Mouse (Mus musculus) thymus, postnatal 0 days (tissue): ENCODE measurements at regions not wholly inside any gene's neighbourhood (a gene's known extent, or its start where the extent isn't known, plus 50 kb on each side); places are given as distances from the start of the nearest gene placed in this dataset.
A peak's percentile ranks its signal among the peaks of the same experiment; 100 is the strongest.
"Not testable (repeated sequence)": the region's sequence is repeated elsewhere in the genome, so short reads cannot be mapped to it uniquely, and the experiment has no call there.

Source experiments
- DNase-seq: peaks from one replicate; pipeline ENCODE4 v3.0.0-alpha.2; 2015; ENCODE audit warnings: low spot score

DNA sequence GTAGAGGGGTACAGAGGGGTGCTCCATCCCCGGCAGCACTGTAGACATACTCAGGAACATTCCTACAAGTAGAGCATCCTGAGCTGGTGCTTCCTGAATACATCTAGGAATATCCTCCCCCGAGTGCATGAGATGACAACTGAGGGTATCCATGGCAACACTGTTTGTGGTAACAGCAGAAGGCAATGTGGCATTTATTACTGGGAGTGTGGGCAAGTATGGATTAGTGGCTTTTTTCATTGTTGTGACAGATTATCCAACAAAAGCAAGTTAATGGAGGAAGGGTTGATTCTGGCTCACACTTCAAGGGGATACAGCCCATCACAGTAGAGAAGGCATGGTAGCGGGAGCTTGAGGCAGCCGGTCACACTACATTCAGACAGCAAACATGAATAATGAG is 114.0 kb upstream of the Nxpe4 start:
- no peak for DNase-seq

DNA sequence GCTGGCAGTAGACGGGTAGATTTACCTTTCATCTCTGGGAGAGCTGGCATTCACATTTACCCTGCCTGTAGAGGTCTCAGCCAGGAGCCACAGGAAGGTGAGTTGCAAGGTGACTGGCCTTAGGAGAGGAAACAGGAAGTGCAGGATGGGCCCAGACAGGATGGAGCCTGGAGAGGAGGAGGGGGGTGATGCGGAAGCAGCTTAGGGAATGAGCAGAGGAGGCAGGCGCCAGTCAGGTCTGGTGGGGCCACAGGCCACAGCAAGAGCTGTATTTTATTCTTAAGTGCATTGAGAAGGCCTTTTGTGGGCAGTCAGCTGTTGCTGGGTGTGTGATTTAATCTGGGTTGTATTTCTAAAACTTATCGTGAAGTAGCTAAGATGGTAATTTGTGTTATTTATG is 108.2 kb upstream of the Nxpe4 start:
- DNase-seq, result no peak

DNA sequence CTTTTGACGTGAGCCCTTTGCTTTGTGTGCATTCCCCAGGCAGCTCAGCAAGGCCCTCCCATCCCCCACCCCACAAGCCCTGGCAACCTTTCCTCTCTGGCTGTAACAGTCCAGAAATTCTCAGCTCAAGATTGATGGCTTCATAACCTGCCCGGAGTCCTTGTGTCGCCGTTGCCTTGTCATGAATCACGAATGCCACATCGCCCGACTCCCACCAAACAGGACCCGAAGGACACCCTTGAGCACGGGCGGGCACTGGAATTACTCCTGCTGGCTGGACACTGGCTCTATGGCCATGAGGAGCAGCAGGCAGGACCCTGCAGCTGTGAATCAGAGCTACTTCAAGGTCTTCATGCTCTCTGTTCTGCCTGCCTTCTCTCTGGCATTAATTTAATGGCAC is 106.6 kb upstream of the Nxpe4 start:
- DNase-seq, result no peak

DNA sequence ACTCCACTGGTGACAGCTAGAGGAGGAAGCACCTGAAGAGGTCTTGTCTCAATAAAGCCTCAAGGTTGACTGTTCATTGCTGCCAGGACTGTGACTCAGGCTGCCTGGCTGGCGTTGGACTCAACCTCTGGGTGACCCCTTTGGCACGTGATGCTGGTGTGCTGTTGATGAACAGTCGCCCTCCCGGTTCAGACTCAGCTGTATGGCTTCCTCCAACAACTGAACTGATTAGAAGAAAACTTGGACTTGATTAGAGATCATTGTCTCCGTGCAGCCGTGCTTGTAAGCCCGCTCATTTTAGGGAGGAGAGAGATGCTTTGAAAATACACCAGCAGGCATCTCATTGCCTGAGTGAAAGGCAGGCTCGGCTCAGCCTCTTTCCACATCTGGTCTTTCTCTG is 103.2 kb upstream of the Nxpe4 start:
- no peak for DNase-seq

DNA sequence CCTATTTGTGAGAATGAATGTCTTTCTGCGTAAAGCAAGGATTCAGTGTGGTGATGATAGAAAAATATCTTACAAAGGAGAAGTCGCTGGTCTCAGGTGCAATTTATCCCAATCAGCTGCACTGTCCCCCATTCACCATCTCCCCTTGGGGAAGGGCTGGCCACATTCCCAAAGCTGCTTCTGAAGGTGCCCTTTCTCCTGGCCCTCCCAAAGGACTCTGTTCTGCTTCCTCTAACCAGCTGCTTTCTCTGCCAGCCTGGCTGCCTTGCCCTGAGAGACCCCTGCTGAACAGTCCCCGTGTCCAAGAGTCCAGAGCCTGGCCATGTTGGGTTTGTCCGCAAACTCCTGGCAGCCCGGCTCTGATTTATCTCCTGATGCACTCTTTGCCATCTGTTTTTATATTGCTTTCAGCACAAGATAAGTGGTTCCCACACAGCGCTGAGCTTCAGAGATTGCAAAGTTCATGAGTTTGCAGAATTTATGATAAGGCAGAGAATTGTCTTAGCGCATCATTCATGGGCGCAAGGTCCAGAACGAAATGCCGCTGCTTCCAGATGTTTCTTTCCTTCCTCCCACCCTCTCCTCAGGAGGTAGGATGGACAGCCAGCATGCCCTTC is 102.2 kb upstream of the Nxpe4 start:
- DNase-seq, result no peak

DNA sequence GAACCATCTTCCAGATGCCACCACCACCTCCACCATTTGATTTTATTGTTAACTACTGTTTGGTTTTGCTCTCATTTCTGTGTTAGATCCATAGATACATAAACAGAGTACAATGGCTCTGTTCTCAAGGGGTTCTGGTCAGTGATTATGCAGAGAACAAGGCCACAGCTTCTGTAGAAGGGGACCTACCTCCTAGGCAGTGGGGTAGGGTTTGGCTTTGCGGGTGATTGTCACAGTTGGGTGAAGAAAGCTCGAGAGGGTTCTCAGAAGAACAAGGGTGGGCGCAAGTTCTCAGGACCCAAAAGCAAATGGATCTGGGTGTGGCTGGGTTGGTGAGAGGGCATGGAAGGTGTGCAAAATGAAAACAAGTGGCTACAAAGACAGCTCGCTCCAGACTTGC is 100.8 kb upstream of the Nxpe4 start:
- DNase-seq, result no peak

DNA sequence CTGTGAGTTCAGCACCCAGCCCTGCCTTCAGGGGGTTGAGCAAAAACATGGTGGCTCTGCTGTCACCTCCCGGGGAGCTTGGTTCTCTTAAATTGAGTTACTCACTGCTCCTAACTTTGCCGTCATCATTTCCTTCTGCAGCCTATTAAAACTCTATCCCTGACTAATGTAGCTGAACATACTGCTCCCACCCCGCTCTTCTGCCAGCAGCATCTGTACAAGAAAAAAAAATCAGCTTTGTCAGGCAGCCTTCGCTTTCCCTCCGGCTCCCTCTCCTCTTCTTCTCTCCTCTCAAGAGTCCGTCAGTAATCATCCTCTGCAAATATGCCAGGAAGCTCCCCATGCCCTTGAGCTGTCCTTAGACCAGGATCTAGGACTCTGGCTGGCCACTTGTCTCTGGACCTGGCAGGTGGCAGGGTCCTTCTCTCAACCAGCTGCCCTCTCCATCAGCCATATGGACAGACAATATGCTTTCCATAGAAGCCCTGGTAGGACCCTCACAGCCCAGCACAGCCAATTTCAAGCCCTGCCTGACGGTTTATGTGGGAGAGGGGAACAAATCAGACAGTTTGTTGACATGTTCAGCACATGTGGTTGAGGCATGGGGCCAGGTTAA is 95.0 kb upstream of the Nxpe4 start:
- DNase-seq, result no peak

DNA sequence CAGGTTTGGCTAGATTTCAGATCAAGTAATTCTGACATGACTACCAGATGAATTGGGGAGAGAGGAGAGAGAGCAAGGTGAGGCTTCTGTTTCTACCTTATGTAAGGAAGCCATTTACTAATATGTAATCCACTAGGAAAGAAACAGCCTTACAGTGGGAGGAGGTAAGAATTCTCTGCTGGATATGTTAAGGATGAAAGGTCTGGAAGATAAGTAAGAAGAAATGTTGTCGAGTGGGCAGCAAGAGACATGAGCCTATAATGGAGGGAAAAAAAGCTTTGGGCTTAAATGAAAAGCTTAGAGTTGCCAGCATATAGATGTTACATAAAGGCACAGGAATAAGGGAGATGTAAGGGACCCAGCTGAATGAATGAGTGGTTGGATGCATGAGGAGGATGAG is 89.2 kb upstream of the Nxpe4 start:
- no peak for DNase-seq

DNA sequence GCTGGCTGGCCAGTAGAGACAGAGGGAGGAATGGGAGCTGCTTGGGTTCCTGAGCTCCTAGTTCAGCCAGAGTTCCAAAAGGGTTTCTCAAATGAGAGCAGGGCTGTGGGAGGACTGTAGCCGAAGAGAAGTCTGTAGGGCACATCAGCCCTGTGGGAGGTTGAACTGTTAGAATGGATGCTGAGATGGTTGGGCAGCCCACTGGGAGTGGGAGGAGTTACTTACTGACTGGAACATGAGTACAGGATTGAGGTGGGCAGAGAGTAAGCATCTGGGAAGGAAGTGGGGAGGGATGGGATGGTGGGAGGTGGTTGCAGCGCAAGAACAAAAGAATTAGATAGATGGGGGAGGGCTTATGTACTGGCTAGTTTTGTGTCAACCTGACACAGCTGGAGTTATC is 88.7 kb upstream of the Nxpe4 start:
- DNase-seq, result no peak

DNA sequence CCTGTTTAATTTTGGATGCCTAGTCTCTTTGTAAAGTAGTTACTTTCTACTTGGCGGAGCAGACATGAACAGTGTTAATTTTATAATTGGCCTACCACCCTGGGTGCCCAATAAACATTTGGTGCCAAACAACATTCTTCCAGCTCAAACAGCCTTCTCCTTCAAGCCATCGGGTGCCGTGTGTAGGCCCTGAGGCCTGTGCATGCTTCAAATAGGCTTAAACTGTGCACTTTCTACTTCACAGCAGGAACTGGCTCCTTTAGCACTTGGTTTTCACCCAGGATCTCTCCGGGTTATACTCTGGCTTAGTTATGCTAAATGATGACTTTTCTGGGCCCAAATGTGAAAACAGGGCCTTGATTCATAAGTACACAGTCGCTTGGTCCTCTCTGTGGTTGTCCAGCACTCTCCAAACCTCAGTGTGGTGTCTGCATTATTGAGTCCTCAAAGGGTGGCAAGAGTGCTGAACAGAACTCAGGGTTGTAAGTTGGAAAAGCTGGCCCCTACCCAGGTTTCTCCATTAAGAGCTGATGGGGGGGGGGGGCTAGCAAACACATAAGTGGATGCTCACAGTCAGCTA is 86.1 kb upstream of the Nxpe4 start:
- no peak for DNase-seq

DNA sequence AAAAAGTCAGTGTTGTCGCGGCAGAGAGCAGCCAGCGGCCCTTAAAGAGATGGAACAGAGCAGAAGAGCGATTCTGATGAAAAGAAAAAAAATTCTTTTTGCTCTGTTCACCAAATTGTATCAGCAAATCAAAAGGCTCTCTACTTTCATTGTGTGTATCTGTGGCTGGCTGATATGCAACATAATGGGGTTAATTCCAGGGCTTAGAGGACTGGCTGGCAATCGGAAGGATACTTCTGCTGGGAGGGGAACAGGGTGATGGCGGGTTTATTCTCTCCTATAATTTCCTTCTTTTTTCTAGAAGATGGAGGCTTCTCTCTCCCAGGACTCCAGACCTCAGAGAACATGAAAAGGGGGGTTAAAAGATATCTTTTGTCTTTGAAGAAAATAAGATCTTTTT is 79.4 kb upstream of the Nxpe4 start:
- no peak for DNase-seq

DNA sequence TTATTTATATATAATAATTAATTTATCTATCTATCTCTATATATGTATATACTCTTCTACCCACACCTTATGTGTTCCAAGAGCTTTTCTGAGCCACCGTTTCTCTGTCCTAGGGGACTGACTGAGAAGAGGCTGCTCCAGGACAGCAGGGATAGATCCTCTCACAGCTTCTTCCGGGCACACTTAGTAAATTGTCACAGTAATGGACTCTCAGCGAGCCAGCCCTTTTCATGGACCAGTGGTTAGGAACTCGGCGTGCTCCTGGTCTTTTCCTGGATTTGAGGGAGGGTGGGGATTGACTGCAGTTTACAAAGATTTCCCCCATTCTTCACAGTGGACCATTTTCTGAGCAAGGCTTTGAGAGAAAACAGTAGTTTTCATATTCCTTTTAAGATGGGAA is 77.6 kb upstream of the Nxpe4 start:
- not testable (repeated sequence) for DNase-seq

DNA sequence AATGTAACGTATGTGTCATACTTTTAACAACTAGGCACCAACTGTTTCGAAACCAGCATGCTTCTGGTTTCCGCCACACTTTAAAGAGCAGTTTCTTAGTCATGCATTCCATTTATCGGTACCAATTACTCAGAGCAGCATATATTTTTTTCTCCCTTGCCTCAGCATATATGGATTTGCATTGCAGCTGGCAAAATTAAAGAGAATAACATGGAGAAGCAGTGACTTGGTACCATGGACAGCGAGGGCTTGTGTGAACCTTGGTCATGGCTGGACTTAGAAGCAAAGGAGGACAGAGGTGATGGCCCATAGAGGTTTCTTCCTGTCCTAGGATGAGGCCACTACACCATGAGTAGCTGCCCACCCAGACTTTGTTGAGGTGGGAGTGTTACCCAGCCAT is 72.2 kb upstream of the Nxpe4 start:
- DNase-seq, result no peak

DNA sequence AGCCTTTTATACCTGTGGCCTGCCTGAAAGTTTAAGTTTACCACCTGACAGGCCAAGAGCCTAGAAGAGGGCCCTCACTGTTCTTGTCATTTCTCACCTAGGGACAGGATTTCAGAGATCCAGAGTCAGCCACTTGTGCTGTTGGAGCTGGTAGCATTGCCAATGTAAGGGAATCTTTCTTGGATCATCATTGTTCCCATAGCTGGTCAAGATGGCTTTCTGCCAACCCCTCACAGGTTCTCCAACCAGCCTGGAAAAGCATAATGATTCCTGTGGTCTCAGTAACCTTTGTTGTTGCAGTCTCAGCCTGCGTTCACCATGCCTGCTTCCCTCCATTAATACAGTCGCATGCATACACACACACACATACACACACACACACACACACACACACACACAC is 67.1 kb upstream of the Nxpe4 start:
- DNase-seq, result no peak

DNA sequence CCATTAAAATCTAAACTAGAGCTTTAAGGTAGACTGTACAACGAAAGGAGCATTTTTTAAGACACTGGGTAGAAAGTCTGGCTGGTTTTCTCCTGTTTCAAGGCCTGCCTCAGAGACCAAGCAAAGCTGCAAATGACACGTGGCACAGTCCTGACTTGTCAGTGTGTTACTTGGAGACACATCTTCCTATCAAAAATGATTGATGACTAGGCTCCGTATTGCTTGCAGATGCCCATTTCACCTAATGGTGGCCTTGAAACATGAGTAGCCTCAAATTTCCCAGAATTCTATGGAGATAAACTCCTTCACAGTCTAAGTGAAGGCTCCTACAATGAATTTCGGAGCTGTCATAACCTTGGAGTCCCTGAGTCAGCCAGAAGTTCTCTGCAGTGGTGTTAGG is 62.0 kb upstream of the Nxpe4 start:
- no peak for DNase-seq

DNA sequence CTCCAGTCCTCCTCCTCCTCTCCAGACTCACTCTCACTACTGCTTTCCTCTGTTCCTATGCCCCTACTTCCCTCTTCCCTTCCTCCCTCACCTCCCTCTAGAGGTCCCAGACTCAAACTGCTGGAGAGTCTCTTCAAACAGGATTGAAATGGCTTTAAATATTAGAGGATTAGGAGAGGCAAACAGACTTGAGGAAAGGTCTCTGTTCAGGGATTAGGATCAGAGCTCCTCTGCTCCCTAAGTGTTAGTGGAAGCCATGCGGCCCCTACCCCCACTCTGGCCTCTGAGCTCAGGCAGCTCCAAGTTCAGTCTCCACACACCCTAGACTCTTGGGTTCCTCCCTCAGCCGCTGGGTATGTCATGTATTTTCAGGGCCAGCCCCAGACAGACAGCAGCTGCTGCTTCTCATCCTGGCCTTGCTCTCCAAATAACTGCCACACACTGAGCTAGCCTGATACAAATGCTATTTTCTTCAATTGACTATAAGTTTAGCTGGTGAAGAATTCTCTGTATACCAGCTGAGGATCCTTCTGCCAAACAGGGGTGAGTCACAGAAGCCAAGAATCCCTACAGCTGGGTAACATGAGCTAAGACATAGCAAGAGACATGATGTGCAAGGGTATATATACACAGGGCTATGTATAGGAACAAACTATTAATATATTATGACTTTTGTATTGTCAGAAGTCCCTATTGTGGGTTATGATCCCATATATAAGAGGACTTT is 55.2 kb upstream of the Nxpe4 start:
- no peak for DNase-seq

DNA sequence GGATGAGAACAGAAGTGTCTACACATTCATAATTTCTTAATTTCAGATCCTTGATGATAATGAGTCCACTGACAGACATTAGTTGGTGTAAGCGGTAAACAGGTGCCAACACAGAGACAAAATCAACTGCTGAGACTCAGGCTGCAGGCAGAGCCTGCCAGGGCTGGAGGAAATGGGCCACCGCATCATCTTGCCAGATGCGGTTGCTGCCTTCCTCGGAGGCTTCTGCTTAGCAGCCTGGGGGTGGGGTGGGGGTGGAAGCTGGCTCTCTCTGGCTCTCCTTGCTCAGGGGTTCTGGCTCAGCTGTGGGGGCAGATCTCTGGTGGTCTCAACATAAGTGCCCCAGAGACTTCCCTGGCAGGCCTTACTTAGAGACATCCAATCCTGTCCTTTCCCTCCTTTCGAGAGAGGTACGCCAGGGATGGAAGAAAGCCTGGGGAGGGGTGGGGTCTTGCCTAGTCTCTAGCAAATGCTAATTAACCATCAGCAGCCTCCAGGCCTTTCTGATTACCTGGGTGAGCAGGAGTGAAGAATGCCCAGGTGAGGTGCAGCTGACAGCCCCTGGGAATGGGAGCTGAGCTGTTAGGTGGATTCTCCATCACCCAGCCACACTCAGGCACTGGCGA is 52.7 kb upstream of the Nxpe4 start:
- DNase-seq, result peak; percentile 58

DNA sequence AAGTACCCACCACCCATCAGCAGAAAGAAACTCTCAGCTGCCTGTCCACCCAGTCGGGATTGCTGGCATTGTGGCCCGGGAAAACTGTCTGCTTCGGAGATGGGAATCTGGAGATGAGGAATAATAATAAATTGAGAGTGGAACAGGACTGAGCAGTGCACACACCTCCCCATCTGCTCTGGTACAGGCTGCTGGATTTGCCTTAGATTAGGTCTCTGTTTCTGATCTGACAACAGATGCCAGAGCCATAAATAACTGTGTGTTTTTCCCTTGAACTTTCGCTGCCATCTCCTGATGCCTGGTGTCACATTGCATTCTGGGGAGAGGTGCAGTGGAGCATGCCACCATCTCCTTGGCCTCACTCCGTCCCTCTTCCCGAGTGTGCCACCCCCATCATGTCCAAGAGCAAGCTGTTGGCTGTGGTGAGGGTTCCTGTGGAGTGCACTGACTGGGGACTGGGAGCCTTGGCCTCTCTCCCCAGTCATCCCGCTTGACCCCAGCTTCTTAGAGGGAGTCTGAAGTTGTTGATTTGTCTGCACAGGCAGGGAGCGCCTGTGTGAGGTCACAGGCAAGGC is 50.4 kb upstream of the Nxpe4 start:
- no peak for DNase-seq
